Mouse (Mus musculus) cortical plate, adult 2 months (tissue): ENCODE results near the gene Tnrc6a.

Source experiments
- CTCF ChIP-seq: fragments of 200-500 bp; IDR thresholded peaks from 2 replicates; pipeline ENCODE4 v1.5.1; 2011; ENCODE audit warnings: mild to moderate bottlenecking, control low read depth, low read length; ENCODE audit not compliant: insufficient read depth; ENCODE audit errors: extremely low read depth
- POLR2A ChIP-seq: fragments of 200-500 bp; IDR thresholded peaks from 2 replicates; pipeline ENCODE4 v1.6.1; 2011; ENCODE audit warnings: mild to moderate bottlenecking, low read length, control low read depth; ENCODE audit not compliant: insufficient read depth; ENCODE audit errors: extremely low read depth

GRCm38 (mm10) chr7:123199151-123199550 is 75.5 kb downstream of the Tnrc6a start:
- TF ChIP-seq POLR2A (no peak), CTCF (no peak)
